Mouse (Mus musculus) small intestine, adult 2 months (tissue): ENCODE measurements around the gene P2rx5.

ENCODE experiments used
- CTCF ChIP-seq: fragments of 200-500 bp; IDR thresholded peaks from 2 replicates; pipeline ENCODE4 v1.5.1; 2012; ENCODE audit warnings: low read depth, mild to moderate bottlenecking, control low read depth, inconsistent platforms, low read length, moderate library complexity, mixed read lengths; ENCODE audit not compliant: insufficient replicate concordance, insufficient read length; ENCODE audit errors: extremely low read depth
- POLR2A ChIP-seq: fragments of 200-500 bp; IDR thresholded peaks from 2 replicates; pipeline ENCODE4 v1.6.1; 2012; ENCODE audit warnings: low read depth, mild to moderate bottlenecking, control low read depth, inconsistent platforms, low read length, moderate library complexity

GRCm38 (mm10) chr11:73177509-73177875 is 17.3 kb downstream of the P2rx5 start:
- TF ChIP-seq CTCF: no peak
- no peak for TF ChIP-seq POLR2A
